Mouse (Mus musculus): Measurements from ENCODE around the gene Ttc32.

Gene Ttc32

DNA sequence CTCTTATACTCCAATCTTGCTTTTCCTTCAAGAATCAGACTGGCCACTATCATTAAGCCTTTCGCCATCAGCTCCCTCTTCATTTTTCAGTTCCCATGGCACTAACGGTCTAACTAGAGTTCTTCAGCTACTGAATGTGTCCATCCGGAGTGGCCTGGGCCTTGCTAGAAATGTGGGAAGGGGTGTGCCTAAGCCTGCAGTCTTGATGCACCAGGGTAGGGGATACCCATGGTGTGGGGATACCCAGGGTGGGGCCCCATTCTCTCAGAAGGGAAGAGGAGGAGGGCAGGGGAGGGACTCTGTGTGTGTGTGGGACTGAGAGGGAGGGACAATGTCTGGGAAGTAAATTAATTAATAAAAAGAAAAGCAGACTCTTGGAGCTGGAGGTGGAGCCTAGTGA is 13.0 kb downstream of the Ttc32 start:
- no peak for DNase-seq (ENCODE audit: extremely low read depth, insufficient read length, low spot score)

GRCm38 (mm10) chr12:9044666-9045065 is 14.9 kb downstream of the Ttc32 start:
- no peak for DNase-seq (ENCODE audit: extremely low read depth, insufficient read length, low spot score)

- no peak for DNase-seq (ENCODE audit: extremely low read depth, insufficient read length, low spot score)
Observed at GRCm38 (mm10) chr12:9046674-9047073, 16.9 kb downstream of the Ttc32 start.

DNA sequence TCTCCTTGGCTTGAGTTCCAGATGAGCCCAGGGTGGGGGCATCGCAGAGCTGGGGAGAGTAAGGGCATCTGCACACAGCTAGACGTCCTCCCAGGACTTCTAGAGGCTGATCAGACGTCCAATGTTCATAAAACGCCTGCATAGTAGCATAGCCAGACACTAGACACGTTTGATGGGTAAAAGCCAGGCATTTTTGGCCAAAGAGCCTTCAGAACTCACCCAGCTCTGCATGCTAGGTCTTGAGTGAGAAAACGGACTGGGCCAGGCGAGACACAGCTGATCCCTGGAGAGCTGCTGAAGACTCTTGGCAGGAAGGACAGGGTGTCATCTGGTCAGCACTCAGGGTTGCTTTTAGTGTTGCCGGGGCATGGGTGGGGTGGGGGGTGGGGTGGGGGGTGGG is 18.3 kb downstream of the Ttc32 start:
- no peak for DNase-seq (ENCODE audit: extremely low read depth, insufficient read length, low spot score)

DNA sequence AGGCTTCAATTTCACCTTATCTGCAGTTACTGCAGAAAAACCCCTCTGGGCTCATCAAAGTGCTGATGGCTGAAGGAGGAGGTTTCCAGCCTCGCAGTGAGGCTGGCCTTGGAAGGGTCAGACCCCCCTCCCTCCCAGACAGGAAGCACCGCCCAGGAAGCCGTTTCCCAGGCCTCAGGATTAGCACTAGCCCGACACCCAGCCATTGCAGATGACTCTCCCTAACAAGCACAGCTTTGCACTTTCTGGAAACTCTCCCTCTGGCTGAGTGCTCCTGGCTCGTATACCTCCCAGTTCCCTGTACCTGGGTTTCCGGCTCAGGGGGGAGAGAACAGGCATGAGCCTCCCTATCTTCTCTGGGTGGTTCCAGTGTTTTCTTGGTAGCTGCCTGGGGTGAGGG is 21.0 kb downstream of the Ttc32 start:
- no peak for DNase-seq (ENCODE audit: extremely low read depth, insufficient read length, low spot score)

DNA sequence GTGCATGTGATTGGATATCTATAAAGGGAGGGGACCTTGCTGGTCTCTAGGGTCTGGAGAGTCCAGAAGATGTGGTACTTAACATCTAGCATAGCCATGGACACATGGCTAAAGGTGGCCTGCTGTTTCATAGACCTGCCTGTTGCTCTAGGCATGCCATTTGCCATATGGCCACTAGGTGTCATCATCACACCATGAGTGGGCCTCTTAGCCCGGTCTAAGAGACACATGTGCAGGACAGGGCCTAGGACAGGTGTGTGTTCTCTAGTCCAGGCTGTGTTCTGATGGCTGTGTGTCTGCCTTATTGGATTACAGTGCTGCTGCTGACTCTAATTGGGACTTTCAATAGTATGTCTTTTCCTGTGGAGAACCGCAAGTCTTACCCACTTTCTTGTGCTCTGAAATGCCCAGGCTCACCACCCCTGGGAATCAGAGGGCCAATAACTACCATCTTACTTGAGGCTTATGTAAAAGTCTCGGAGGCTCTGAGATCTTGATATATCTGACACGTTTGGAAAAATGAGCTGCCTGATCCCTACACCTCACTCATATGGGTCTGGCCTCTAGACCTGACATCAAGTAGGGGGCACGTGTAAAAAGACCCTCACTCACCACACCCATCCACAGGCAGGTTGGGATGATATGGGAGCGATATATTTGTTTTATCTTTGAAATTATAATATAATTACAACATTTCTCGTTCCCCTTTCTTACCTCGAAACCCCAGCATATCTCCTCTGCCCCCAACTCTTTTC is 22.5 kb downstream of the Ttc32 start:
- peak; percentile 52 for DNase-seq (ENCODE audit: extremely low read depth, insufficient read length, low spot score)

- peak; percentile 45 for DNase-seq (ENCODE audit: extremely low read depth, insufficient read length, low spot score)
Observed at GRCm38 (mm10) chr12:9053345-9053744, 23.5 kb downstream of the Ttc32 start.

DNA sequence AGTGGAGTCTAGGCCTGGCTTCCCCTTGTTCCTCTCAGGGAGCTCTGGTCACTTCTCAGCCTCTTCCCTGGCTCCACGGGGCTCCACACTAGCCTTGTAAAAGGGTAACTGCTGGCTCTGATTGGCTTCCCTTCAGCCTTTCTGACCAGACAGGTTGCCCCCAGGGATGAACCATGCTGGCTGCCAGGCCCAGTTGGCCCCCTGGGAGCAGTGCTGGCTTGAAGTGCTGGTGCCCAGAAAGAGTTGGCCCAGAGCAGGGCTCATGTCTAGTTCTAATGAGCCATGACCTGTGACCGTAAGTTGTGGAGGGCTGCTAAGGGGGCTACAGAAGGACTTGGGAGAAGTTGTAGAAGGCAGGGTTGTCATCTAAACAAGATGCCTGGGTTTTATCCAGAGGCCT is 24.2 kb downstream of the Ttc32 start:
- DNase-seq (ENCODE audit: extremely low read depth, insufficient read length, low spot score) = peak; percentile 41

- no peak for DNase-seq (ENCODE audit: extremely low read depth, insufficient read length, low spot score)
Observed at GRCm38 (mm10) chr12:9055269-9055668, 25.5 kb downstream of the Ttc32 start.

DNA sequence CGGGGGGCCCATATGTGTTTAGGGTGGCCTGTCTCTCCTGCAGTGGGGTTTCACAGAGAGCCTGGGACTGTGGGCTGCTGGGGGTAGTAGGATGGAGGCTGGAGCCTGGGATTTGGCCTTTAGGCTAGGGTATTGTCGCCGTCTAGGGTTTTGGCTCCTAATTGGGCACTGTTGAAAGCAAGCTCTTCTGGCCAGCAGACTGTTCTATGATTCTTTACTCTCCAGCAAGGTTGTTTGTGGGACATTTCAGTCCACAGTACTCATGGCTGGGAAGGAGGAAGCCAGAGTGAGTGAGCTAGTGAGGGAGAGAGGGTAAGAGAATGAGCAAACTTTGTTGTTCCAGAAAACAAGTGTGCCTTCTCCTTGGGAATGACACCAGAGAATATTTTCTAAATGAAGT is 29.7 kb downstream of the Ttc32 start:
- no peak for DNase-seq (ENCODE audit: extremely low read depth, insufficient read length, low spot score)

DNA sequence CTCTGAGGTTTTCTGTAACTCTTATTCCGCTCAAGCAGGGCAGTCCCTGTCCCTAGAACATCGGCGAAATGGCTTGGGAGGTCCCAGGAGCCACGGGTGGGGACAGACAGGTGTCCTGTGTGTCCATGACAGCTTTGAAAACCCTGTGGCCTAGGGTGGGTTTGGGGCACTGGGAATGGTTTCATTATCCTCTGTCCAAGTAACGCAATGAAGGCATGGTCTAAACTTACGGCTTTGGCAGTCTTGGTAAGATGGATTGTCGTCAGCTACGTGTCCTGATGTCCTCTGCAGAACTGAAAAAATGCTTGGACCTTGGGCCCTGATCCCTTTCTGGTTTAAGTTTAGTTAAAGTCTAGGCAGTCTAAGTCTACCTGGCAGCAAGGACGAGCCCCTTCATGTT is 30.2 kb downstream of the Ttc32 start:
- DNase-seq (ENCODE audit: extremely low read depth, insufficient read length, low spot score) = no peak

GRCm38 (mm10) chr12:9063611-9064010 is 33.8 kb downstream of the Ttc32 start:
- no peak for DNase-seq (ENCODE audit: extremely low read depth, insufficient read length, low spot score)

GRCm38 (mm10) chr12:9071058-9071457 is 41.3 kb downstream of the Ttc32 start:
- DNase-seq (ENCODE audit: extremely low read depth, insufficient read length, low spot score) = no peak

DNA sequence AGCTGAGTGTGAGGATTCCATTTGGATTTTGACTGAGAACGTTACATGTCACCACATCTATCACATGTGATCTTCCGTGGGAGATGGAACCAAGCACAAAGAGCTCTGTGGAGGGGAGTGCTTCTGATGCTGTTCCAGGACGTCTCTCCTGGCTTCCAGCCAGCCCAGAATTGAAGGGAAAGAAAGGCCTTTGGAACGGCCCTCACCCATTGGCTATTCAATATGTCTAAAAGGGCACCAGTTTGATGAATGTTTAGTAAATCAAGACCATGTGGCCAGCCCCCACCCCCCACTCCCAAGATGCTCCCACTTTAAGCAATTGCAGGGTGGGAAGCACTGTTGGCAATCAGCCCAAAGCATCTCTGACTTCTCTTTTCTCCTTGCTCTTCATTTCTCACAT is 41.7 kb downstream of the Ttc32 start:
- no peak for DNase-seq (ENCODE audit: extremely low read depth, insufficient read length, low spot score)

- DNase-seq (ENCODE audit: extremely low read depth, insufficient read length, low spot score) = no peak
Observed at GRCm38 (mm10) chr12:9077554-9078125, 47.8 kb downstream of the Ttc32 start.

GRCm38 (mm10) chr12:9090226-9090625 is 60.4 kb downstream of the Ttc32 start:
- peak; percentile 73 for DNase-seq (ENCODE audit: extremely low read depth, insufficient read length, low spot score)

Measured in 3134 (cell line).